Mouse (Mus musculus) urinary bladder, postnatal 14 days (tissue): Measurements from ENCODE around the gene Tob2.

ENCODE experiments used
- DNase-seq: peaks from one replicate; pipeline ENCODE4 v3.0.0; 2021; ENCODE audit warnings: low spot score

Tob2 gene

GRCm38 (mm10) chr15:81836966-81837920 lies 21.4 kb downstream of the Tob2 start:
- DNase-seq = no peak

DNA sequence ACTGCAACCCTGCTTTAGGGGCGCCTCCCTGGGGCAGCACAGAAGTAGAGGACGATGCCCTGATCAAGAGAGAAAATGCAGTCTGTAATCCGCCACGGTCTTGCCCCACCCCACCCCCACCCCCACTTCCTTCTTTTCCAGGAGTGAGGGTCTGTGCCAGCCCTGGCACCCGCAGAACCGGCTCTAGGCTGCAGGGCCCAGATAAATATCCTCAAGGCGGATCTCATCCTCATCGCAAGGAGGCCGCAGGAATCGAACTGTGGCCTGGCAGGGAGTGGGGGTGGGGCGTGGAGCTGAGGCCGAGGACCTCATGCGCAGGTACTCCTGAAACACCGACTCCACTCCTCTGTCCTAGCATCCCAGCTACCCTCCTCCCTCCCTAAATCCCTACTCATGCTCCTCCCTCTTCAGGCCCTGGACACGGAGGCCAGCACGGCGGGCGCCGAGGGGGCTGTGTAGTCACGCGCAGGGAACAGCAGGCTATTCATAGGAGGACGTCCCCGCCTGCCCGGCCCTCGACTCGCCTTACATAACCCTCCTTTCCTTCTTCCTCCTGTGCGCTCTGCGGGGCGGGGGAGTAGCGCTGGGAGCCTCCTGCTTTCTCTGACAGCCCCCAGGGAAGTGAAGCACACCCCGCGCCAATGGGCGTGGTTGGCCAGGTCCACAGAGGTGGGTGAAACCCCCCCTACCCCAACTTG lies 22.3 kb downstream of the Tob2 start:
- peak; percentile 86 for DNase-seq

DNA sequence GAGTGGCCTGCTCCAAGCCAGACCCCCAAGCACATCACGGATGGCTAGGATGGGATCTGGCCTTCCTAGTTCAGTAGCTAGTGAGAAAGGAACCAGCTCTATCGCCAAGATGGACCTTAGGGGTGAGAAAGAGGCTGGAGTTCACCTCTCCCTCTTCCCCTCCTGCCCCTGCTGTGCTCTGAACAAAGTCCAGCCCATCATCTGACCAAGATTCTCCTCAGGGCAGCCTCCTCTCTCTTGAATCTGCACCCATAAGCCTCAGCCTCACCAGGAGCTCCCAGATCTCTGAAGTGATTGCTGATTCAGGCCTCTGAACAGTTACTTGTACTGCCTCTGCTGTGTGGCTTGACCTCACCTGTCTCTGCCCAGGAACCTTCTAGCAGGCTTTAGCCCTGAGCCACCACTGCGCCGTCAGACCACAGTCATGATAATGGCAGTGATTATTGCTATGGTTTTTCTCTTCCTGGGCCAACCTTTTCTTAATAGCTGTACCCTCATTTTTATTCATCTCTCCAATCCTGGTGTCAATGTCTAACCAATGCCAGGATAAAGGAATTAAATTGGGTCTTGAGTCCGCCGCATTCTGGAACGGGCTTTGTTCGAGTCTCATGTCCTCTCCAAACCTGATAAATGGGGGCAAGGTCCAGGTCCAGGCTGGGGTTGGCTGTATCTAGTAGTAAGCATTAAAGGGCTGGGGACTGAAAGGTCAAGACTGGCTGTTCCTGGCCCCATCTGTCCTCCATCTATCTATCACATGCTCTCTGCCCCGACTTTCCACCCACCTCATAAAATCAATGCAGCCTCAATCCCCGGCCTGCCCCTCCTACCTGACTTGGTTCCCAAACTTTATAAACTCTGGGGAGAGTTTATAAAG lies 23.4 kb downstream of the Tob2 start:
- no peak for DNase-seq

DNA sequence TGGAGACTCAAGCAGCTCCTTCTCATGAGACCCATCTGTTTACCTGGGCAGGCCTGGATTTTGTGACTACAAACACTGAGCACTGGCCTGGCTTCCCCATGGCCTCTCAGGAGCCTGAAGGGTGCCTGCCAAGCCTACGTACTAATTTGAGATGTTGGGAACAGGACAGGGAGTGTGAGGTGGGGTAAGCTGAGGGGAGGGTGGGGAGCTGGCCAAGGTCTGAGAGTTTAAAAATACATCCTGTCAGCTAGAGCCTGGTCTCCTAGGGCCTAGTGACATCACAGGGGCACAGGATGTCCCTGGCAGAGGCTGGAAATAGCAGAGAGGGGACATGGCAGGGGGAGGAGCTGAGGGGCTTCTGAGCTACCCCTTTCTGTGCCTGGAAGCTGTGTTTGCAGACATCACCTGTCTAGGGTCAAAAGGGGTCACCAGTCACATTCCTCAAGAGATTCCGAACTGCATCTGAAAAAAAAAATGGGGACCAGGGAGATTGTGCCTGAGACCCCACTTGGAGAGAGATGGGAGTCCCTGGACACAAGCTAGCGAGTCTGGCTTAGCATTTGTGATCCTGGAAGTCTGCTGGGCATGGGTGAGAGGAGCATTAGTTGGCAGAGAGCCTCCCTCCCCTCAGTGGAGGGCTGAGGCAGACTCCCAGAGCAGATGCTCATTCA lies 24.3 kb downstream of the Tob2 start:
- DNase-seq = no peak

DNA sequence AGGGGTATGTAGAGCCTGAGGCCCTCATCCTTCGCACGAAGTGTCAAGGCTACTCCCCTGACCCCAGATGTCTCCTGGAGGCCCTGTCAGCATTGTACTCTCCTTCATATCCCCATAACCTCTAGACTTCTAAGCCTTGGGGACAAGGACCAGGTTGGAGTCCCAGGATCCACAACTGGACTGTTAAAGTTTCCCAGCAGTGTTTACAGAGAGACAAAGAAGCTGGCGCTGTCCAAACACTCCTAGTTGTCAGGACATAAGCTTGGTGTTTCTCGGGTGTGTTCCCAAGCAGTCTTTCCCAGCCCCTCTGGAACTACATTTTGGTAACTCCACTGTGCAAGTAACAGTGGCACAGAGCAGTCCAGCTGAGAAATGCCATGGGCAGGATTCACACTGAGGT lies 25.1 kb downstream of the Tob2 start:
- no peak for DNase-seq

- DNase-seq = no peak
Observed at GRCm38 (mm10) chr15:81832219-81832618, 26.4 kb downstream of the Tob2 start.

GRCm38 (mm10) chr15:81831136-81831825 lies 27.3 kb downstream of the Tob2 start:
- DNase-seq = peak; percentile 93

DNA sequence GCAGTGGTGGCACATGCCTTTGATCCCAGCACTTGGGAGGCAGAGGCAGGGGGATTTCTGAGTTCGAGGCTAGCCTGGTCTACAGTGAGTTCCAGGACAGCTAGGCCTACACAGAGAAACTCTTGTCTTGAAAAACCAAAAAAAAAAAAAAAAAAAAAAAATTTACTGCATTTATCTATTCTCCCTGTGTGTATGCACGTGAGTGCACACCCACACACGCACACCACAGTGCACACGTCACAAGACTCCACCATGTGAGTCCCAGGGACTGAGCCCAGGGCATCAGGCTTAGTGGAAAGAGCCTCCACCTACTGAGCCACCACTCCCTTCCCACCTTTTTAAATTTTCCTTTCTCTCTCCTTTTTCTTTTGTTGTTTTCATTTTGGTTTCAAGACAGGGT lies 28.1 kb downstream of the Tob2 start:
- DNase-seq = no peak

- DNase-seq = no peak
Observed at GRCm38 (mm10) chr15:81829208-81829580, 29.4 kb downstream of the Tob2 start.

DNA sequence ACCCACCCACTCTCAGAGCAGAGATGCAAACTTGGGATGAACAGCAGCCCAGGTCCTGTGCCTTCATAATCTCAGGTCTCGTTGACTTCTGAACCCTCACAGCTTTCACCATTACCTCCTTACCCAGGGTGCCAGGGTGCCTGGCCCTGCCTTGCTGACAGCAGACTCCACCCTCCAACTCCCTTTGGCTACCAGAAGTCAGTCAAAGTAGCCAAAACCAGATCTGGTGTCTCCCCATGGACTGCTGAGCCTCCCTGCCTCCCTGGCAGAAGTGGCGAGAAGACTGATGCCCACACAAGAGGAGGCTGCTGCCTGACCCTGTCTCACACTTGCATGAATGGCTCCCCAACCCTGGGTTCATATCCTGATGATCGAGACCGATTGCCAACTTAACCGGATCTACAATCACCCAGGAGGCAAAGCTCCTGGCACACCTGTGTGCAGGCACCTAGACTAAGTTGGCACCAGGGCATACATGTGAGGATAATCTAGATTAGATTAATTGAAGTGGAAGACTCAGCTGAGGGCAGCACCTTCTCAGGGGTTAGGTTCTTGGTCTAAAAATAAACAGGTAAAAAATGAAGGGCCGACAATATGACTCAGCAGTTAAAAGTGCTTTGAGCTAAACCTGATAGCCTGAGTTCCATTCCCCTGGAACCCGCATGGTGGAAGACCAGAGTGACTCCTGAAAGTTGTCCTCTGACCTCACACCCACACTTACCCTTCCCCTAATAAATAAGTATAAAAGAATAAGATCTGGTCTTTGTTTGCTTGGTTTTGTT lies 30.0 kb downstream of the Tob2 start:
- no peak for DNase-seq

DNA sequence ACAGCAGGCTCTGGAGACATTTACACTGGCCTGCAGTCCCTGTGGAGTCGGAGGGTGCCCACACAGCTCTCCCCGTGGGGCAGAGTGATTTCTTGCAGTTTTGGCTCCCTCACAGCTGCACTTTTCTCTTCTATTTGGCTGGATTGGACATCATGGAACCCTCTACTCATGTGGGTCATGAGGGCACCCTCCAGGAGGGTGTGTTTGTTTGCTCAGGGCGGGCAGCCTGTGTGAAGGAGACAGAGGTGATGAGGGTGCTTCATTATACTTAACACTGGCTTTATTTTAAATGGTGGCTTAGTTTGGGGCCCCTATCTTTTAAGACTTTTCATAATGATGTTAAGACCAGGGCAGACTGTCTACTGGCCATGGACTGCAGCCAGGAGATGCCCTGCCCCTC lies 33.8 kb downstream of the Tob2 start:
- no peak for DNase-seq

GRCm38 (mm10) chr15:81822631-81823030 lies 36.0 kb downstream of the Tob2 start:
- DNase-seq = no peak

DNA sequence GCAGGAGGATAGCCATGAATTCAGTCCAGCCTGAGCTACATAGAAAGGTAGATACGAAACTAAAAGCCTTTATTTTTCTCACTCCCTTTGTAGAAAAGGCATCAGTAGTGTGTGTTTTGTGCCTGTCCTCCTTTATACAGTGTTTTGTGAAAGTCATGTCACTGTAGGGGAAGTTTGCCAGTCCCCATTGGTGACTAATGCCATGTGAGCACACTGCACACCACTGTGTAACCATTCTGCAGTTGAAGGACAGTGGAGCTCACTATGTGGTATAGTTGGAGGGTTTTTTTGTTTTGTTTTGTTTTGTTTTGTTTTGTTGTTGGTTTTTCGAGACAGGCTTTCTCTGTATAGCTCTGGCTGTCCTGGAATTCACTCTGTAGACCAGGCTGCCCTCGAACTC lies 40.2 kb downstream of the Tob2 start:
- no peak for DNase-seq

DNA sequence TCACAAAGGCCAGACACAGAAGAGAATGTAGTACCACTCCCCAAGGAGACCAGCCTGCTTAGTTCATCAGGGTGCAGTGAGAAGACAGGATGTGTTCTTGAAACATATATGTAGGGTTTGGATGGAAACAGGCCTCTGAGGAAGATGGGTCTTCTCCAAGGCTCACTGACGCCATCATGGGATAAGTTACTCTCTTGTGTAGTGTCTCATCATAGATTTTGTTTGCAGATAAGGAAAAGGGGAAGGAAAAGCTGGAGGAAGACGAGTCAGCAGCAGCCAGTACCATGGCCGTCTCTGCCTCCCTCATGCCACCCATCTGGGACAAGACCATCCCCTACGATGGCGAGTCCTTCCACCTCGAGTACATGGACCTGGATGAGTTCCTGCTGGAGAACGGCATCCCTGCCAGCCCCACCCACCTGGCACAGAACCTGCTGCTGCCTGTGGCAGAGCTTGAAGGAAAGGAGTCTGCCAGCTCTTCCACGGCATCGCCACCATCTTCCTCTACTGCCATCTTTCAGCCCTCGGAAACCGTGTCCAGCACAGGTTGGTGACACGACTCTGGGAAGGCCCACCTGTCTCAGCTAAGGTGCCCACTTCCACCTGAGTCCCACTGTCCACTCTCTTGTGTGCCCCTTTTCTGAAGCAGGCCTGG lies 43.8 kb downstream of the Tob2 start:
- no peak for DNase-seq

DNA sequence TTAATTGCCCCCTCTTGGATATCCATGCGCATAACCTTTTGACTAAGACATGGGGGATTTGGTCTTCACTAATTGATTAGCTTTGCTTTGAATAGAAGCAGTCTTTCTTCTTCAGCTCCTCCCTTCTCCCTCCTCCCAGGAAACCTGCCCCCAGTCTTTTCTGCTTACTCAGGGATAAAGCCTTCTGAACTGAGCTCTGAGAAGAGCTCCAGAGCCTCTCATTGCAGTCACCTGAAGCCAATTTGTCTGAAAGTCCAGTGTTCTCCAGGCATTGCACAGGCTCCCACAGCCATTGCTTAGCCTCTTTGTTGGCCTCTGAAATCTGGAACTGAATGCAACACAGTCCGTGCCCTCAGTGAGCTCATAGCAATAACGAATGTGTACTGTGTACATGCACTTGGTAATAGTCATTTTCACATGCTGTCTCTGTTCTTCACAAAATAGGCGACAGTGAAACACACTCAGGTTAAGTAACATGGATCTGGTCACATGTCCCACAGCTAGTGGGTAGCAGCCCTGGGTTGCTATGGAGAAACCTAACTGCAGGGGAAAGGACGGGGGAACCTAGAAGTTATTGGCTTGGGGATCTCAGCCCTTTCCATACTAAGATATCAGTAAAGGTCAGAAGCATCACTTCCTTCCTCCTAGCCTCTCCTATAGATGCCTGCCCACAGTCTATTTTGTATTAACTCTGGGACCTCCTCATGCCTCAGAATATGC lies 44.5 kb downstream of the Tob2 start:
- DNase-seq = no peak

GRCm38 (mm10) chr15:81812696-81813631 lies 45.6 kb downstream of the Tob2 start:
- DNase-seq = no peak

GRCm38 (mm10) chr15:81812287-81812686 lies 46.3 kb downstream of the Tob2 start:
- no peak for DNase-seq

DNA sequence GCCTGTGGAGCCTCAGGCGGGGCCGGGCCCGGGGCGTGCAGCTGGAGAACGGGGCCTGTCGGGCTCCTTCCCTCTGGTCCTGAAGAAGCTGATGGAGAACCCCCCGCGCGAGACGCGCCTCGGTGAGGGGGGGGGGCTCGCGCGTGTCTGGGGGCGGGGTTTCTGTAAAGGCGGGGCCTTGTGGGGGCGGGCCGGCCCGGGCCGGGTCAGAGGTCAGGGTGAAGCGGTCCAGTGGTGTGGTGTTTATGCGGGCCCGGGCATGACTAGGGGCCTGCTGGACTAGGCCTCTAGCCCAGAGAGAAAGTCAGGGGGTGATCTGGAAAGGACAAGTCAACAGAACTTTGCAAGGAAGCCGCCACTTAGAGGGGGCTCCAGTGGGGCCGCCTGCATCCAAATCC lies 47.0 kb downstream of the Tob2 start:
- DNase-seq = no peak
